Mouse (Mus musculus): Measurements from ENCODE around the gene Tars2. TPM values are rescaled to one million over a fixed set of nuclear protein-coding genes. Genes with fewer than 3 reads are reported as not detected.

Gene Tars2
- total RNA-seq (2023): 100 to 1,000 TPM; 128 to 134 TPM

GRCm38 (mm10) chr3:95760106-95760505 is at the start of gene Tars2:
Tars2 (minus strand) TSS chr3:95760206.

DNA sequence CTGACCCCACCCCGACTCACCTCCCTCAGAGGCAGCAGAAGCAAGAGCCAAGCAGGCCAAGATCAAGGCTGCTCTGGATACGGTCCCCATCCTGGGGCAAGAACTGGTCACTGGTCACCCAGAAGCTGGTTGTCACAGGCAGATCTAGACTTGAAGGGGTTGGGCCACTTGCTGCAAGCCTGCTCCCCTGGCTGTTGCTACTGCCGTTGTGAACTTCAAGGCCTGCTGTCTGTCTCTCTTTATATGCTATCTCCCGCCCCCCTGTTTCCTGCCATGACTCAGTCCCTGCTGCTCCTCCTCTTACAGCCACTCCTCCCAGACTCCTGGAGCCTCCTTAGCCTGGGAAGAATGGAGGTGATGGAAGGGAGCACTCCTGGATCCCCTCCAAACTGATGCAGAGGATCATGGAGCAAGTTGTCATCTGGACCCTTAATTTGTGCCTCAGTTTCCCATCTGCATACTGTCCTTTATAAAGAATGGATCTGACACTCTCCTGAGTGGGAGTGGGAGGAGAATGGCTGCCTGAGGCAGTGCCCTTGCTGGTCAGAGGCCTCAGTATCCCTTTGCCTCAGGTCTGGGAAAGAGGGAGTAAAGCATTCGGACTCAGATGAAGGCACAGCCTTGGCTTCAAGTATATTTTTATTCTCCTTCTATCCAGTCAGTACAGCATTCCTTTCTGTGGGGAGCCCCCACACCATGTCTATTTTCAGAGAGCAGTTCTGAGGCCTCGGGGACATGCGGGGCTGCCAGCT is 20.5 kb downstream of the Tars2 start, which contains the start of gene Ecm1:
TSS of gene Ecm1 (minus strand) at position 217 of the 752 bp plus-strand sequence.

Other genes with a start within 250 kb of the Tars2 start
- 10 to 100 TPM; 90.7 to 96.5 TPM for gene Ctss, start 233.4 kb downstream of the Tars2 start, total RNA-seq (2023)
- gene Hormad1, start 200.5 kb downstream of the Tars2 start, total RNA-seq (2023): not detected
- 10 to 100 TPM; 27.9 to 28.1 TPM for gene Golph3l, start 171.3 kb downstream of the Tars2 start, total RNA-seq (2023)
- gene Ensa, start 135.2 kb downstream of the Tars2 start, total RNA-seq (2023): 10 to 100 TPM; 98.2 to 99.3 TPM
- gene Mcl1, start 101.4 kb downstream of the Tars2 start, total RNA-seq (2023): 100 to 1,000 TPM; 312 to 327 TPM
- gene Adamtsl4, start 72.3 kb downstream of the Tars2 start, total RNA-seq (2023): 10 to 100 TPM in 1 of 2 experiments, 1 to 10 TPM in 1; 7.9 to 11.6 TPM
- gene Ecm1, start 20.6 kb downstream of the Tars2 start, total RNA-seq (2023): 100 to 1,000 TPM in 1 of 2 experiments, 10 to 100 TPM in 1; 98.0 to 103 TPM
- 100 to 1,000 TPM; 107 to 116 TPM for gene Rprd2, start 58.7 kb upstream of the Tars2 start, total RNA-seq (2023)
- gene Prpf3, start 95.7 kb upstream of the Tars2 start, total RNA-seq (2023): 10 to 100 TPM; 82.0 to 90.5 TPM
- 100 to 1,000 TPM in 1 of 2 experiments, 10 to 100 TPM in 1; 95.6 to 108 TPM for gene Mrps21, start 111.3 kb upstream of the Tars2 start, total RNA-seq (2023)
- gene Ciart, start 122.0 kb upstream of the Tars2 start, total RNA-seq (2023): 10 to 100 TPM; 12.9 to 18.1 TPM
- gene BC028528, start 131.8 kb upstream of the Tars2 start, total RNA-seq (2023): under 1 TPM in 1 of 2 experiments, not detected in 1; 0.96 TPM
- gene Aph1a, start 133.8 kb upstream of the Tars2 start, total RNA-seq (2023): 10 to 100 TPM; 49.9 to 71.5 TPM
- gene Car14, start 144.5 kb upstream of the Tars2 start, total RNA-seq (2023): not detected
- 100 to 1,000 TPM; 102 to 115 TPM for gene Anp32e, start 169.0 kb upstream of the Tars2 start, total RNA-seq (2023)
- gene Plekho1, start 235.8 kb upstream of the Tars2 start, total RNA-seq (2023): 10 to 100 TPM; 28.1 to 40.0 TPM